Mouse (Mus musculus) gastrocnemius, postnatal 10 days (tissue): ENCODE data around the gene R3hdm2. TPM values are rescaled to one million over a fixed set of nuclear protein-coding genes. Genes with fewer than 3 reads are reported as not detected.

Experiments
- DNase-seq: peaks from one replicate; pipeline ENCODE4 v3.0.0; 2021; ENCODE audit warnings: mixed read lengths
- total RNA-seq, 2 experiments: library from RNA; stranded (reverse); gene quantifications; 2 replicates each; pipeline ENCODE4 v1.2.3; 2021

R3hdm2 gene
- total RNA-seq, 2 experiments from 2014 or later = 92.6 to 93.1 TPM

DNA sequence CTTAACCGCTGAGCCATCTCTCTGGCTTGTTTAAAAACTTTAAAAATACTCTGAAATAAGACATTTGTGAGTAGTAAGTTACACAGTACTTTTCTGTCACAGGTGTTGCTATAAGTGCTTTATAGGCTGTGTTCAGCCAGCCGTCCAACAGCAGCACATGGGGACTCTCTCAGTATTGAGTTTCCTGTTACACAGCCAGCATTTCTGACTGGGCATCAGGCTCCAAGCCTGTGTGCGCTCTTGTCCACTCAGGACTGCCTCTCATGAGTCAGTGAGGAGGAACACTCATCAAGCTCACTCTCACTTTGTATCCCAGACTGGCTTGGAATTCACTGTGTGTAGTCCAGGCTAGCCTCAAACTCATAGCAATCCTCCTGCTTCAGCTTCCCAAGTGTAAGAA is 116.0 kb downstream of the R3hdm2 start:
- DNase-seq = no peak

DNA sequence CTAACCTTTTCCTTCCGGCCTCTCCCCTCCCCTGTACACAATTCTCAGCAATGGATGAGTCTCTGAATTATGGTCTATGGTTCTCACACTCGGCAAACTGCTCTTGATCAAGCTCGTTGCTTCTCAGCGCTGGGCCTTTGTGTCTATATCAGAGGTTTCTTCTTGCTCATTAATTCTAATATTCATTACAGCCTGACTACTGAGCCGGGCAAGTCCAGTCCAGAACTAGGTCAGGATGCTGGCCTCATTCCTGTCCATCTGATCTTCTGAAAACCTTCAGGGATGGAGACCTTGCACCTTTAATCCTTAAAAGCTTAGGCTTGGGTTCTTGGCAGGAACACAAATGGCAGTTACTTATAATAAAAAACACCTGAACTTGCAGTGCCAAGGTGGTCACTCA is 119.4 kb downstream of the R3hdm2 start:
- no peak for DNase-seq

DNA sequence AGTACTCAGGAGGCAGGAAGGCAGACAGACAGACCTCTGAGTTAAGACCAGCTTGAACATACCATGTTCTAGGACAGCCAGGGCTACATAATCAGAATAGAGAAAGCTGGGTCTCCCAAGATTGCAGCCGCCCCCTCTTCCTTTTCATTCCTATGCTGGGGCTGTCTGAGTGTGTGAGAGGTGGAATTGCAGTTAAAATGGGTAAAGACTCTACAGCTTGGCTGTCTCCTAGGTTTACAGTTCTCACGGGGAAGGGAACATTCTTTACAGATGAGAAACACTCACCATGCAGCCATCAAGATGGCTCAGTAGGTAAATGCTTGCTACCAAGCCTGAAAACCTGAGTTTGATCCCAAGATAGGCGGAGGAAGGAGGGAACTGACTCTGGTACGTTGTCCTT is 119.9 kb downstream of the R3hdm2 start:
- DNase-seq = no peak

DNA sequence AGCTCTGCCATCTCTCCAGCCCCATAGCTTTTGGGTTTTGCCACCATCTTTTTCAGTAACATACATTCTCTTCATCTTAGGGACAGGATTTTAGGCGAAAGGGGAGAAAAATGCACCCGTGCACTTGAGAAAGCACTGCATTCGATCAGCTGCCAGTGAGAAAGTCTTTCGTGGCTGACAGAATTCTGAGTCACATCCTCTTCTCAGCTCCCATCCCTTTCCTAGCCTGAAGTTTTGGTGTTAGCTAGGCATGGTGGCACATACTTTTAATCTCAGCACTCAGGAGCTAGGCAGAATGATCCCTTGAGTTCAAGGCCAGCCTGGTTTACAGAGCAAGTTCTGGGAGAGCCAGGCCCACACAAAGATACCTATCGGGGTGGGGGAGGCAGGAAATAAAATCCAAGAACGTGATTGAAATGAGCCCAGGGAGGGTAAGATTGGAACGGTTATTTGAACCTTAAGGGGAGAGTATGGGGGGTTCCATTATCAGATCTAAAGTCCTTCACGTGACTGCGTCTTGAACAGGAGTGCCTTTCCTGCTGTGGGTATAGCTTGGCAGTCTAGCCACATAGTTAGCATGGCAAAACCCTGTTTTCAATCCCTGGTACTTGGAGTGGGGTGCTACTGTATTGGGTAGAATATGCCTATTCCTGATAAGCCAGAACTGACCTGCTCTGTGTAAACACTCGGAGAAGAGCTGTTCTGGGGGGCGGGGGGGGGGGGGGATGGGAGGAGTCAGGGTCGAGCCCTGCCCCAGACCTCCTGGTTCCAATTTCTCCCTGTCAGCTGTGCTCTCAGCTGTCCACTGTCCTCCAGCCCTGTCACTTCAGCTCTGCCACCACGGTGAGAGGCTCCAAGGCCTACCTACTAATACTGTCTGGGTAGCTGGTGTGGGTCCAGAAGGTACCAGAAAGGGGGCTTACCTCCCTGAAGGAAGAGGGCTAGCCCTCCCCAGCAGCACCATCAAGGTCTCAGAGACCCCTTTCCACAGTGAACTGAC is 121.1 kb downstream of the R3hdm2 start, which contains the start of gene Stac3:
Gene Stac3, plus strand, starts transcription at position 793 of the 1,000 bp plus-strand sequence.
- no peak for DNase-seq

DNA sequence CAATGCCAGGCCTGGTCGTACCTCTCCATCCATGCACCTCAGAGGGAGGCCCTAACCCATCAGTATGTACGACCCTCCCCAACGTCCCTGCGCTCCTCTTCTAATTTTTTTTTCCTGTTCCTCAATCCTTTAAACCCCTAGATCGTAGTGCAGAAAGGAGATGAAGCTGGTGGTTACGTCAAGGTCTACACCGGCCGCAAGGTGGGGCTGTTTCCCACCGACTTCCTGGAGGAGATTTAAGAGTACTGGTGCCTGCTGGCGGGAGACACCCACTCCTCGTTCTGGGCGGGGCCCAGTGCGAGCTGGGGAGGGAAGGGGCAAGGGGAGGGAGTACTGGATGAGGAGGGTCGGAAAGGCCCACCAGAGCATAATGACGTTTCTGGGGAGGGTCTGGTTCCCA is 128.1 kb downstream of the R3hdm2 start:
- peak; percentile 81 for DNase-seq

- peak; percentile 87 for DNase-seq
Measured at GRCm38 (mm10) chr10:127509051-127509836, 129.1 kb downstream of the R3hdm2 start.

DNA sequence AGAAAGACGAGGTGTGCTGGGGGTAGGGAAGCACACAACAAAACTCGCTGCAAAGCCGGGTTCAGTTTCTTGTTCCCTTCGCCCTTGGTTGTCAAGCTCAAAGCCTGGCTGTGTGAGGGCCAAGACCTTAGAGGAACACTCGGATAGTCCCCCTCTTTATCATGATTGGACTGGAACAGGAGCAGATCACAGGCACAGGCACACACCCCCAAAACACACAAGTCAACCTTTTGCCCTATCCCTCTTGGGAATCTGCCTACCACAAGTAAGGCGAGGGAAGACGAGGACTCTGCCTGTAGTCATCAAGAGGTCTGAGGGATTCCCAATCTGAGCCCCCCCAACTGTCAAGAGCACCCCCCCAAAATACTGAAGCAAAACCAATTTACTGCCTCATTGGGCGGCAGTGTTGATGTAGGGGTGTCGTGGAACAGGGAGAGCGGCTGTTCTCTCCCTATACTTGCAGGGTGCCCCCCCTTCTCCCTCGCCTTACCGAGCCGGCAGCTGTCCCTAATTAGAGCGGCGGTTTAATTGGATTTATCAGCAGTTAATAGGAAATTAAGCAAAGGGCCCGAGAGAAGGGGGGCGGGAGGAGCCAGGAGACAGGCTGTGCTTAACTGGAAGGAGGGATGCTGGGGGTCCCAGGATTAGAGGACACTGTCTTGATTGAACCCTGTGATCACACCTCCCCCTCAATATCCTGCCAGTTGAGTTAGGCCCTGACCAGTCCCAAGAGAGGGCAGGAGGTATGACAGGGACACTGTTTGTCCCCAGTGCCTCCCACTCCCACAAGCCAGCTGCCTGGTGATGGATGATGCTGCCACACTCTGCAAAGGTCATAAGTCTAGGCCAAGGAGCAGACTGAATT is 129.9 kb downstream of the R3hdm2 start:
- DNase-seq = no peak

DNA sequence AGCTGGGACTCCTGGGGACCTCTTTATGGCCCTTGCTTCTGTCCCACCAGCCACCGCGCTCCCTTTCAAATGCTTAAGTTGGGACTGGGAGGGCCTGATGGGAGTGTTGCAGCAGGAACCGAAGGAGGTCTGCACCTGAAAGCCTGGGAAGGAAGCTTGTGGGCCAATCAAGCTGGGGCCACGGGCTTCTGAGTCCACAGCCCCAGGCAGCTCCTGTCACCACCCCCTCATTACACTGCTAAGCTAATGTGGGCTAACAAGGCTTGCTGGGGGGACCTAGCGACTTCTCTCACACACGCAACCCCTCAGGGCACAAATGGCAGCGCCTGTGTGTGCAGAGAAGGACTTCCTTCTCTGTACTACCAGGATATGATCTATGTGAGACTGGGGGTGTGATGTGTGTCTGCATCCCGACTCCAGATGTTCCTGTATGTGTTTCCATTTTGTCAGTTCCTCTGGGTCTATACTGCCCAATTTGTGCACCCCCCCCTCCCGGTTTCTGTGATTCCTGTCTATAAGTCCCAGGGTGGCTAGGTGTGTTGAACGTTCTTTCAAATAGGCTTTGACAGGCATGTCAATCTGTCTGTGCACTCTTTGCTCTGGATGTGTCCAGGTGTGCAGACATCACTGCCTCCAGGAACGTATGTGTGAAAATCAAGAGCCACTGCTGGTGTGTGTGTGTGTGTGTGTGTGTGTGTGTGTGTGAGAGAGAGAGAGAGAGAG is 130.9 kb downstream of the R3hdm2 start:
- no peak for DNase-seq

DNA sequence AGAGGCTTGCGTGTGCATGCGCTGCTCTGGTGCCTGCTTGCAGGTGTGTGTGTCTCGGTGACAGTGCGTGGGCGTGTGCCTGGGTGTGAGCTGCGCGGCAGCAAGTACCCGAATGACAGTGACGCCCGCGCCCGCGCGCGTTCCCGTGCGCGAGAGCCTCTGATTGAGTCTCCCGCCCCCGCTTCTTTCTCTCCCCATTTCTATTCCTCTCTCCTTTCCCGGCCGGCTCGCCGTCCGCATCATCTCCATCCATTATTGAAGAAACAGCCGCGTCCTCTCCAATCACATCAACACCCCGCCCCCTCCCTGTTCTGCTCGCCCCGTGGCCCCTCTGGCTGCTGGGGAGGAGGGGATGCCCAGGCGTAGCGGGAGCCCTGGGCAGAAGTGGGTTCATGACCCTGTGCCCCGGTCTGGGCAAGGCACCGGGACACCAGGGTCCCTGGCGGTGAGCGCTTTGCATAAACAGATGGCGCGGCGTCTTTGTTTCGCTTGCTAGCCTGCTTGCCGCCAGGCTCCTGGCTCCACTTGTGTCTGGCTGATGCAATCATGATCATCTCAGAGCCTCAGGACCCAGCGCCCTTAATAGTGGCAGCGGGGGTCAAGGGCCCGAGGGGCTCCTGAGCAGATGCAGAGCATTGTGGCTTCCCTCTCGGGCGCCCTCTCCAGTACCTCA is 131.6 kb downstream of the R3hdm2 start:
- DNase-seq = no peak

DNA sequence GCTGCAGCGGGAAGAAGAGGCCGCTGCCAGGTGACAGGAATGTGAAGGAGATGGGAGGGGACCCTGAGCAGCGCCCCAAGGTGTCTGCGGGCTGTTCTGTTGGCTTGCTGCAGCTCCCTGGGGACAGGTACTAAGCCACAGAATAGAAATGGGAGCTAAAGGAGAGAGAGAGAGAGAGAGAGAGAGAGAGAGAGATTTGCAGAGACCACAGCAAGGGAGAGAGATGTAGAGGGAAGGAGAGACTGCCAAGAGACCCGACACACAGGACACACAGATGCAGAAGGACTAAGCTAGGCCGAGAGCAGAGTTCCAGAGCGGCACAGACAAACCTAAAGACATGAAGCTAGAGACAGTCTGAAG is 132.2 kb downstream of the R3hdm2 start:
- DNase-seq = no peak

- peak; percentile 96 for DNase-seq
Measured at GRCm38 (mm10) chr10:127512813-127513212, 132.7 kb downstream of the R3hdm2 start.

GRCm38 (mm10) chr10:127513501-127514091 is 133.5 kb downstream of the R3hdm2 start:
- DNase-seq = no peak

- DNase-seq = no peak
Measured at GRCm38 (mm10) chr10:127514111-127514698, 134.1 kb downstream of the R3hdm2 start.

DNA sequence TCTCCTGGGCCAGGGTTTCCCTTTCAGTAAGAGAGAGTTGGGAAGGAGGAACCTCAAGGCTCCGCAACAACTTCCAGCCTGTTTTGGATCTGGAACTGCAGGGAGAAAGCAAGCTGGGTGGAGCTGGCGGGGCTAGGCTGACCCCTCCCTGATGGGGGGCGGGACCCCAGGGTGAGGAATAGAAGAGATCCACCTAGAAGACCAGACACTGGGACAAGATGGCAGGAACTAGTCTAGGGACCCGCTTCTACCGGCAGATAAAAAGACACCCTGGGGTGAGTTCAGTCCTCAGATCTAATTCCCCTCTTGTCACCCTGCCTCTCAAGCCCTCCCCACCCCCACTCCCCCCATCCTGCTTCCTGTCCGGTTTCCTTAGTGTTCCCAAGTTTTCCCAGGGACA is 134.6 kb downstream of the R3hdm2 start, which contains the start of gene Ndufa4l2:
Gene Ndufa4l2, plus strand, starts transcription at position 204 of the 400 bp plus-strand sequence.
- no peak for DNase-seq

DNA sequence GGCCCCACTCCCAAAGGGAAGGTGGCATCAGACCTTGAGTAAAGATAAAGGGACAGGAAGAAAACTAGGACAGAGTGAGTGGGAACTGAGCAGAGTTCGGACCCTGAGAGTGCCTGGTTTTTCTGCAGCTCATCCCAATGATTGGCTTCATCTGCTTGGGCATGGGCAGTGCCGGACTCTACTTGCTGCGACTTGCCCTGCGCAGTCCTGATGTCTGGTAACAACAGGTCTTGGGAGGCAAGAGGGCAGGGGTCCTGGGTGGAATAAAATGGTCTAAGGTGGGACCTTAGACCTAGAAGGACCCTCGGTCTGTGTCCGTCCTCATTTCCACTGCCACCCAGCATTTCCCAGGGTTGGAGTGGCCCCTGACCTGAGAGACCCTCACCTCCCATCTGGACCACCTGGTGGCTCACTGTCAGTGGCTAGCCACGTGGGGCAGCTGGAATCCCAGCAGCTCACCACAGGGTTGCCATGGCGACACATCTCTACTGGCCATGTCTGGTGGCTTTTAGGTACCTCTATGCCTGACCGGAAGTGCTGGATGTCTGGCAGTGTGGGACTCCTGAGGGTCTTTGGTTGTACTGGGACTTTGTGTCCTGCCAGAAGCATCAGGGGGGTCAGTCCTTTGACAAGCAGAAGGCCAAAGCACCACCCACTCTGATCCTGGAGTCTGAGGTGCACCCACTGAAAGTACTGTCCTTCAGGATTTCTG is 135.3 kb downstream of the R3hdm2 start:
- DNase-seq = no peak

- DNase-seq = no peak
Measured at GRCm38 (mm10) chr10:127515983-127516459, 135.9 kb downstream of the R3hdm2 start.

DNA sequence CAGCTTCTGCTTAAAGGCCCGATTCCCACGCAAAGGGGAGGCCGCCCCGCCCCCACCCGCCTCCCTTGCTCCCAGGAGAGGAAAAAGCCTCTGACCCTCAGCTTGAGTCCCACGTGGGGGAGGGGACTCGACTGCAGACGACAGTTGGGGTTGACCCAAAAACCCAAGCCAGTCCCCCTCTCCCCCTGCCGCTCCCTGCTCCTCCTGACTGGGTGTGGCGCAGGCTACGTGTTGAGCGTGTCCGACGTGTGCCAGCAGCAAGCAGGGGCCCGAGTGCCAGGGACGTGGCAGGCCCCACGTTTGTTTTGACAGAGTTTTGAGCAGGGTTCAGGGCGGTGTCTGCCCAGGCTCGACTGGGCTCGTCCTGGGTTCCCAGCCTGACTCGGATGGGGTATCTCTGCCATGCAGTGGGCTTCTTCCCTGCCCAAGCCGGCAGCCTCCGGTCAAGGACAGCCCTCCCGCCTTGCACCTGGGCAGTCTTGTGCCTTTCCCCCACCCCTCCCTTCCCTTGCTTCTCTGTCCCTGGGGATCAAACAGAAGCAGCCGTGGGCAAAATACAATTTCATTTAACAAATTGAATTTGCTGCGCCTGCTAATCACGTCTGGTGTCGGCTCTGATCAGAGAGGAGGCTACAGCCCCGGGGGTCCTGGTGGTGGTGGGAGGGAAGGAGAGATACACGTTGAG is 136.6 kb downstream of the R3hdm2 start:
- DNase-seq = no peak

DNA sequence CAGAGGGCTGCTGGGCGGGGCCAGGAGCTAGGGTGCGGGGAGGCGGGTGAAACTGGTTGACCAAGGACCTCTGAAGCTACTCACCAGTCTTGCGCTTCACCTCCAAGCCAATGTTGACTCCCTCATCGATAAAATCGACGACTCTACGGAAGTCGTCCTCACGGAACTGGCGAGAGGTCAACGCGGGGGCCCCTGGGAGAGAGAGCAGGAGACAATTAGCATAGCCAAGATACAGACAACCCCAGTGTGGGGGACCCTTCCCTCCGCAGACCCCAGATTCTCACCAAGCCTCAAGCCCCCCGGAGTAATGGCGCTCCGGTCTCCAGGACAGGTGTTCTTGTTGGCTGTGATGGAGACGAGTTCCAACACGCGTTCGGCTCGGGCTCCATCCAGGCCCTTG is 137.8 kb downstream of the R3hdm2 start:
- DNase-seq = no peak
